Mouse (Mus musculus) NIH3T3 (cell line): ENCODE measurements around the gene Itga11.
"Not testable (repeated sequence)": the region's sequence is repeated elsewhere in the genome, so short reads cannot be mapped to it uniquely, and the experiment has no call there.

Experiments used
- DNase-seq: peaks from one replicate; pipeline ENCODE4 v3.0.0-alpha.2; 2012; ENCODE audit warnings: low read depth

Itga11 gene

DNA sequence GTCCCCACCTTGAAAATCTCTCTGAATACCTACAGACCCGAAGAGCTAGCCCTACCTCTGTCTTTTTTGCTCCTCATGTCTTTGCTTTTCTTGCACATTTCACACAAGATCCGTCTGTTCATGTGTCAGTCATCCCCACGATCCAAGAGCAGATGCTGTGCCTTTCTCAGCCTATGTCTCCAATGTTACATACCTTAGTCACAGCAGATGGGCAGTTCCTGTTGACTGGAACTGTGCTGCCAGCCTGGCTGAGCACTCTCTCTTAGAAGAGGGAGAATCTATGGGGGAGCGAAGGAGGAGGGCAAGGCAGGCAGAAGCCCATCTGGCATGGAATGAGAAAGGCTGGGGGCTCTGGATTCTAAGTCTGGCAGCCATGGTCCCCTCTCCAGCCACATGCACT lies 87.7 kb downstream of the Itga11 start:
- DNase-seq: no peak

DNA sequence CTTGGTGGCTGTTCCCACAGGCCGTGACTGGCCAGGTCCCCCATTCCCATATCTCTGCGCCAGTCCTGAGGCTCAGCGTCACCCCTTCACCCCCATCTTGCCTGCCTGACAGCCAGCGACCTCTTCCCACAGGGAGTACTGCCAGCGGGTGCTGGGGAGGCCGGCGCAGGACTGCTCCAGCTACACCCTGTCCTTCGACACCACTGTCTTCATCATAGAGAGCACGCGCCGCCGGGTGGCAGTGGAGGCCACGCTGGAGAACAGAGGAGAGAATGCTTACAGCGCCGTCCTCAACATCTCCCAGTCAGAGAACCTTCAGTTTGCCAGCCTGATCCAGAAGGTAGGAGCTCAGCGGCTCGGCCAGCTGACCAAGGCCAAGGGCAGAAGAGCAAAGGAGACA lies 89.8 kb downstream of the Itga11 start:
- no peak for DNase-seq

DNA sequence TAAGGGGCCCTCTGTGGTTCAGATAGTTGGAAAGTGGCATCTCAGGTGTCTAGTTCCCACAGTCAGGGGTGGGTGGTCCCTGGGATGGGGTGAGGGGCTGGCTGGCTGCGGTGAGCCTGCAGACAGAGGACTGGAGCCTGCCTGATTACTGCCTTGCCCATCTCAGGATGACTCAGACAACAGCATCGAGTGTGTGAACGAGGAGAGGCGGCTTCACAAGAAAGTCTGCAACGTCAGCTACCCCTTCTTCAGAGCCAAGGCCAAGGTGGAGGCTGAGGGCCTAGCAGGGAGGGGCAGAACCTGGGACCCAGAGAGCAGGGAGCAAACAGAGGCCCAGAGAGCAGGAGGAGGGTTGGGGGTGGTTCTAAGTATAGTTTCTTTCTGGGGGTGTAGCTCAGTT lies 90.7 kb downstream of the Itga11 start:
- no peak for DNase-seq

DNA sequence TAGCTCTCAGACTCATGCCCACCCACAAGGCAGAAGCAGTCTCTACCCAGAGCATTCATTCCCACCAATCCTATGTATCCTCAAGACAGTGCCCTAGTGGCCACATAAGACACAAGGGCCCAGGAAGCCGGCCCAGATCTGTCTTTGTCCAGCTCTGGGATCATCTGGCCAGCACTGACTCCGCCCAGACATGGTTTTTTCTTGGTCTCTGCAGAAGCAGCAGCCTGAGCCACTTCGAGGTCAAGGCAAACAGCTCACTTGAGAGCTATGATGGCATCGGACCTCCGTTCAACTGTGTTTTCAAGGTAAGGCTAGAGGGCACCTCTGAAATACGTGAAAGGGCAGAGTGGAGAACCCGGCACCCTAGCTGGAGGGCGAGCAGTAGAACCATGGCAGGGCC lies 95.1 kb downstream of the Itga11 start:
- no peak for DNase-seq

DNA sequence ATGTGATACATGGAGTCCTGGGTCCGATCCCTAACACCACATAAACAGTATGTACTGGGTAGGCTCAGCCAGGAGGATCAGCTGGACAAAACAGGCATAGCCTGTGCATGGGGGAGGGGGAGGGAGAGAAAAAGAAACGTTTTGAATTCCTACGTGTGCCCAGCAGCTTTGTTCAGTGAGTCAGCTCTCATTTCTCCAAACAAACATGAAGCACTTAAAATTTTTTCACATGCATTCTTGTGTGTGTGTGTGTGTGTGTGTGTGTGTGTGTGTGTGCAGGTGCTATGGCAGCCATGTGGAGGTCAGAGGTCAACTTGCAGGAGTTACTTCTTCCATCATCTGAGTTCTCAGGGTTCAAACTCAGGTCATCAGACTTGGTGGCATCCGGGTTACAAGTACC lies 97.8 kb downstream of the Itga11 start:
- peak; percentile 67 for DNase-seq

DNA sequence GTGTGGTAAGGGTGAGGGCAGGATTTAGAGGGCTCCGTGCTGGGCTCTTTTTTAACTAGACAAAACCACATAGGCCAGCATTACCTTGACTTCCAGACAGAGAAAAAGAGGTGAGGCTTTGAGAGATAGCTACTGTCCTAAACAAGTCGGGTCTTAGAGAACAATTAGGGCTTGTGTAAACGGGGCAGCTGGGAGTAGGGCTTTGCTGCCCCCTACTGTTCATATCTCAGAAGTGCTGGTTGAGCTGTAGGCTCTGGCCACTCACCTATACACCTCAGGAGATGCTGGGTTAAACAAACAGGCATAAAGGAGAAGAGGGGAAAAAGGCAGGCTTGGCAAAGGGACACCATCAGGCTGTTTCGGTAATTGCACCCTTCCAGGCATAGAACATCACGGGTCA lies 99.8 kb downstream of the Itga11 start:
- peak; percentile 86 for DNase-seq

DNA sequence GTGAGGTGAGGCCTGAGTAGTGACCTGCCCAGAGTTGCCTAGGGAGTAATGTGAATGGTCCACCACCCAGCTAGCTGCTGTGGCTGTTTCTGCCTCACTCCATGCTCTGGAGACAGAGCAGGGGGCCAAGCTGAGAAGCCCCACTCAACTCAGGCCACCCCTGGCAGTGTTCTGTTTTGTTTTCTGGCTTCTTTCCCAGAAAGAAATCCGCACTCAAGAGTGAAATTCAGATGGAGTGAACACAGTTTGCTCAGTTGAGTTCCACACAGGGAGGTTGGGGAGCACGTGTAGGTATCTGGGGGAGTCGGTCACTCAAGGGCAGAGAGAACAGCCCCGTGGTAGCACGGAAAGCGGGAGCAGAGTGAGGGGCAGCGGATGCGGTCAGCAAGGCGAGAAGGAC lies 101.1 kb downstream of the Itga11 start:
- DNase-seq: no peak

DNA sequence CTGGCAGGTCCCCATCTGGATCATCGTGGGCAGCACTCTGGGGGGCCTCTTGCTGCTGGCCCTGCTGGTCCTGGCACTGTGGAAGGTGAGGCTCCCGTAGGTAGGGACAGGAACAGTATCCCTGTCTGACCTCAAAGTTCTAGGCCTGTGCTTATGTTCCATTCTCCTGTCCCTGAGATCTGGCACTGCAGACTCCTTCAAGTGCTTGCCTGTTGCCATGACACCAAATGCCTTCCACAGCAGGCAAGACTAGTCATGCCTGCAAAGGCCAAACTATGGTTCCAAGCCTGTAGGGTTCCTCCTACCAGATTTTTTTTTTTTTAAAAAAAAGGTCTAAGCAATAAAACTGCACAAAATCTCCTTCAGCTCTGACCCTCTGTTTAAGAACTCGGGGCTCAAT lies 104.3 kb downstream of the Itga11 start:
- DNase-seq: no peak

DNA sequence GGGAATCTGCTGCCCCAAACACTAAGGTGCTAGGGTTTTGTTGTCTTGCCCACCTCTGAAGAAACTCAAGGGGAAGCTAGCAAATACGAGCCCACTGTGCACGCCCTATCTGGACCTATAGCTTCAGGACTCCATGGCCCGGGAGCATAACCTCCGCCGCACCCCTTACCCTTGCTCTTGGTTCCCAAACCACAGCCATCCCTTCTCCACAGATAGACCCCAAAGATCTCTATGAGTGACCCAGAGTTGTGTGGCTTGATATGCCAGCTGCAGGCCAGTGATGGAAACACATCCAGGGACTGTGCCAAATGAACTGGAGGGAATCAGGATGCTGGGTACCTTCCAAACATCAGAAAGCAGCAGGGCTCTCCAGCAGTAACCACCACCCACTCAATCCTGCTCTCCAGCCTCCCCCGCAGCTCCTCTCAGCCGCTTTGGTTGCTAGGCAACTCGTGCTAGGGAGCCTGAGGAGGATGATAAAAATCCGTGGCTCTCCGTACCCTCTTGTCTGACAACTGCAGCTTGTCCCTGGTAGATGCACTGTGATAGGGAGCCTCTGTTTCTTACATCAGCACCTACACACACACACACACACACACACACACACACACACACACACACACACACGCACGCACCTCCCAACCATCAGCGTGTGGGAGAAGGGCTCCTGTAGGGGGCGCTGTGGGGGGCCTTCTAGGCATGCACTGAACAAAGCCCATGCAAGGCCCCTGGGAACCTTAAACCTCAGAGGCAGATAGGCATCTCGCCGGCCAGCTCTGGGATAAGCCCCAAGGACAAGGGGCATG lies 105.6 kb downstream of the Itga11 start:
- no peak for DNase-seq

DNA sequence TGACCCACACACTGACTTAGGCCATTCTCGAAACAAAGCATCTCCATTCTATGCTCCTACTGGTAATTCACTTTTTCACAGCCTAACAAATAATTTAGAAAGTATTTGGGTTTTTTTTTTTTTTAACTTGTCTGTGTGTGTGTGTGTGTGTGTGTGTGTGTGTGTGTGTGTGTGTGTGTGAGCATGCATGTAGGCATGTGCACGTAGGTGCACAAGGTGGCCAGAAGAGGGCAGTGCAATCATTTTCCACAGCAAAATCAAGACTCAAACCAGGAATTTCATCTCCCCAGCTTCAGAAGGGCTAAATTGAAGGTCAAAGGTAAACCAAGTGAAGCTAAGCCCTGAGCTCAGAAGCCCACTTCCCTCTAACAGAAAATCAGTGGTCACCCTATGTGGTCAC lies 106.6 kb downstream of the Itga11 start:
- DNase-seq: no peak

DNA sequence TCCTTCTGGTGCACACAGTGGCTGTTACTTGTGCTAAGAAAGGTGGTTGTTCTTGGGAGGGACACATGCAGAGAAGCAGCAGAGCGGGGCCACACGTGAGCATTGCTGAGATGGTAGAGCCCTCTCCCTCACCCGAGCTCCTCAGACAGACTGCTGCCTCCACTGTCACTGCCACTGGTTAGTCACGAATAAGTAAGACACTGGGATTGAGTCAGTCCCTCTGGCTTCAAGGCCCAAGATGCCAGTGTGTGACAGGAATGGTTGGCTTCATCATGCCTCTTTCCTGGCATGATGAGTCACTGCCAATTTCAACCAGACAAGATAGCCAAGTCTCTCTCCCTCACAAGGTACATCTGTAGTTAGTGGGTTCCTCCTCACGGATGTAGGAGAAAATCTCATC lies 109.1 kb downstream of the Itga11 start:
- no peak for DNase-seq

DNA sequence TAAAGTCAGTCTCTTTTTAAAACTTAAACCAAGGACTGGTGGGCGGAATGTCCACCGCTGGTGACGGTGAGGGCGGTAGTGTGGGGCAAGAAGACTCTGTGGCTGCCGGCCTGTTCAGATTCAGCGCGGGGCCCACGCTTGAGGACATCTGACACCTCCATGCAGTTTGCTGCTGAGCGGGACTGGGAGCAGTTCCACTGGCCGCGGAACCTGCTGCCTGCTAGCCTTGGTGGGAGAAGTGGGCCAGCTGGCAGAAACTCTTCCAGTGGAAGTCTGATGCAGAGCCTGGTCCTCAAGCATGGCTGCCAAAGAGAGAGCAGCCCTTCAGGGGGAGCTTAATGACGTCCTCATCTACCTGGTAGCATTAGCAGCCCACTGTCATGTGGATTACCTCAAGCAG lies 112.2 kb downstream of the Itga11 start:
- DNase-seq: no peak

DNA sequence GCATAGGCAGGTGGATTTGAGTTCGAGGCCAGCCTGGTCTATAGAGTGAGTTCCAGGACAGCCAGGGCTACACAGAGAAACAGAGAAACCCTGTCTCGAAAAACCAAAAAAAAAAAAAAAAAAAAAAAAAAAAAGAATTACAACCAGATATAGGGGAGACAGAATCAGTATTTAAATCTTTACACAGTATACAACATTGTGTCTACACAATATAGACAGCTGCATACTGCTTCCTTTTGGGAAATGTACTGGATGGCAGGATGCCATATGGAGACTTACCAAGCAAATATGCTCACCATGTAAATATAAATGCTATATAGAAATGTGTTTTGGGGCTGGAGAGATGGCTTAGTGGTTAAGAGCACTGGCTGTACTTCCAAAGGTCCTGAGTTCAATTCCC lies 121.6 kb downstream of the Itga11 start:
- DNase-seq: not testable (repeated sequence)

DNA sequence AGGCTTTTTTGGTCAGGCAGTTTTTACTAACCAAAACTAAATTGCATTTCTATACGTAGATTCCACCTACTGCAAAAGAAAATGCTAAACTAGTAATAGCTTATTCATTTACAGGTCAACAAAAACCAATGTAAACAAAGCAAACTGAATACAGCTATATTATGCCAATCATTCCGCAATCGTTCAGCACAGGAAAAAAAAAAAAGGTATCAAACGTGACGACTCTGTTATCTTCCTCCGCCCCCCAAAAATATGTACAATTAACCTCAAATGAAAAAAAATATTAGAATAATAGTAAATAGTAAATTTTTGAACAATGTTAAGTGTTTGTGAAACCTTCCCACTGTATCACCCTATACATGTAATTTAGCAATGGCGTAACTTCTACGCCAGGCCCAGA lies 132.5 kb downstream of the Itga11 start:
- DNase-seq: no peak

DNA sequence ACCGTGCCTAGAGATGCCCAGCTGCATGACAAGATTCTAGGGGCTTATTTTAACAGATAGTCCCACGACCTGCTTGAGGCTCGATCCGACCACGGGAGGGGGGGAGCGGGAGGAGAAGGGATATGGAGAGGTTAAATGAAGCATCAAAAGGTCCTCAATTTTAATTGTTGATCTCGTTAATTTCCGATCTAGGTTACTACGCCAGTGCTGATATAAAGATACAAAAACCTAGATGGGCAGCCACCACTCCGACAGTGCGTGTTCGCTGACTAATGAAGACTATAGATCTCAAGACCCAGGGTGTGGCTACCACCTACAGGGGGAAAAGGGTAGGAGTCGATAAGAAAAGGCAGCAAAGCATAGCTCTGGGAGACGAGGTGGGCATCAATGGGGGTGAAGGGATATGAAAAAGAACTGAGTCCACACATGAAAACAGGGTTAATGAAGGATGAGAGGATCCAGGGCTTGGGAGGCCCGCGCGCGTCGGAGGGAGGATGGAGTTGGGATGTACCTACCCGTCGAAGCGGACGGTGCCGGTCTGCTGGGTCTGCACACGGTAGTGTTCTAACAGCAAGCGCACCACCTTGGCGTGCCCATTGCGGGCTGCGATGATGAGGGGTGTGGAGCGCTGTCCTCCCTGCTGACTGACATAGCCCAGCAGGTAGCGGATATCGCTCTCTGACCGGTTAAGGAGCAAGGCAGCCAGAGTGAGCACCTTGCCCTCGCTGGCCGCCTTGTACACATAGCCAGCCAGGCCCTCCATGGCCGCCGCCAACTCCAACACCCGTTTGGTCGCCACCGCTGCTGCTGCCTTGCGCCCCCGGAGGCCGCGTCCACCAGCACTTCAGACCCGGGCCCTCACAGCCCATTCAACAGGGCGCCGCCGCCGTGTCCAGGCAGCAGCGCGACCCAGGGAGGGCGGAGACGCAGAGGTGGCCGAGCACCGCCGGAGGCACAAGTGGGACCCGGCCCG lies 133.2 kb downstream of the Itga11 start:
- DNase-seq: peak; percentile 66

DNA sequence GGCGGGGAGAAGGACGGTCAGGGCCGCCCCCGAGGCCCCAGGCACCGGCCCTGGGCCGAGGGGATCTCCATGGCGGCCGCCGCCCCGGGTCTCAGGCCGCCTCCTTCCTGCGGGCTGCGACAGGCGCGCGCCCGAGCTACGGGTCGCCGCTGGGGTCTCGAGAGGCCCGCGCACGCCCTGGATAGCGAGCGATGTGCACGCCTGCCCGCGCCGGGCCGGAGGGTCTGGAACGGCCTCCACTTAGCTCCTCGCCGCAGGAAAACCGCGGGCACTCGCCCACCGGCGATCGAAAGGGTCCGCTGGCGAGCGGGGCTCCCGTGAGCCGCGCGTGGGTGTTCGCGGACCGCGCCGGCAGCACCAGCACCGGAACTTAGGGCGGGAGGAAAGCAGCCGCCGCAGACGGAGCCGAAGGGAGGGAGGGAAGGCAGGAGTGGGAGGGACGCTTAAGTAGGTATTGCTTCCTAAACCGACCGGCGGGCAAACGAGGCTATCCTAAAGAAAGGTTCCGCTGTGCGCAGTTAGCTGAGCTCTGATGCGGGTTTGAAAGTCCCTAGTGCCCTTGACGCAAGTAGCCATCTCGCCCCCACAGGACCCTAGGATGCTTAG lies 134.0 kb downstream of the Itga11 start, which contains the start of gene Fem1b:
TSS of gene Fem1b (minus strand) at position 419 of the 606 bp plus-strand sequence.
- peak; percentile 92 for DNase-seq

DNA sequence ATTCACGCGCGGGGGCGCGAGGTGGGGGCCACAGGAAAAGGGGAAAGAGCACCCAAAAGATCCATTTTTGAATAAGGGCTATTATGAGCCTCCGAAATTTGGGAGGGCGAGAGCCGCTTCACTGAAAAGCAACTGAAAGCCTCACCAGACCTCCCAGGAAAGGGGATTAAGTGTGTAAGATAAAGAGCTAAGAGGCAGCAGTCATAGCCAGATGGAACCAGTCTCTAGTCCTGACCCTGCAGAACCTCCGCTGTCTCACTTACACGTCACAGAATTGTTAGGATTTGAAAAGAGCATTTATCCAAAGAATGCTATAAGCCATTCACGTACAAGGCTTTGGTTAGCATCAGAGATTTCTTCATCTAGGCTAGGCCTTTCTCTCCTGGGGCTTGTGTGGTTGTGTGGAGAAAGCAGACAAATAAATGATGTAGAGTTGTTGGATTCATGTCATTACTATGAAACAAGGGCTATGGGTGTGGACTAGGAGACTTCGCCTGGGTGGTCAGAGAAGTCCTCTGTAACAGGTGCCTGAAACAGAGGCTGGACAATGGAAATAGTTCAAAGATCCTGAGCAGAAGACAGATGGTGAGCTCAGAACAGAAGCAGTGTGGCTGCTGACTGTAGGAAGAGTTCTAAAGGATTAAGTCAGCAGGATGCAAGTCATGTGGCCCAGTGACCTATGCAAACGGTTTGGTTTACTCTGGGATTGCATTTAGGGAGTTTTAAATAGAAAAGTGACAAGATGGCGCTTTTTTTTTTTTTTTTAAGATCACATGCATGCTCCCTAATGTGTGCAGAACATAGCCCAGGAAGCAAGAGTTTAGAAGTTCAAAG lies 134.8 kb downstream of the Itga11 start:
- peak; percentile 37 for DNase-seq

DNA sequence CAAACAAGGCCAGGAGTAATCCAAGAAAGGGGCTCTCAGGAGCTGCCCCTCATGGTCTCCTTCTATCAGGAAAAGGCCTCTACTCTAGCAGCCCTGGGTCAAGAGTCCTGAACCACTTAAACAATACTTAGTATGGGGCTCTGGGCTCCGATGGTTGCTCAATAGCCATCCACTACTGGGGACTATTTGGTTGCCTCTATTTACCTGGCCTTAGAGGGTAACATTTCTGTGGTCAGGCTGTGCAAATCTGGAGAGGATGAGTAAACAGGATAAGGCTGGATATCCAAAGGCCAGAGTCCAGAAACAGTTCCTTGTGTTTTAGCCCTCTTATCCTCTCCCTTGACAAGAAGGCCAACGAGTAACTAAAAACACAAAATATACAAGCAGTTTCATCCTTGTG lies 137.1 kb downstream of the Itga11 start:
- DNase-seq: no peak

DNA sequence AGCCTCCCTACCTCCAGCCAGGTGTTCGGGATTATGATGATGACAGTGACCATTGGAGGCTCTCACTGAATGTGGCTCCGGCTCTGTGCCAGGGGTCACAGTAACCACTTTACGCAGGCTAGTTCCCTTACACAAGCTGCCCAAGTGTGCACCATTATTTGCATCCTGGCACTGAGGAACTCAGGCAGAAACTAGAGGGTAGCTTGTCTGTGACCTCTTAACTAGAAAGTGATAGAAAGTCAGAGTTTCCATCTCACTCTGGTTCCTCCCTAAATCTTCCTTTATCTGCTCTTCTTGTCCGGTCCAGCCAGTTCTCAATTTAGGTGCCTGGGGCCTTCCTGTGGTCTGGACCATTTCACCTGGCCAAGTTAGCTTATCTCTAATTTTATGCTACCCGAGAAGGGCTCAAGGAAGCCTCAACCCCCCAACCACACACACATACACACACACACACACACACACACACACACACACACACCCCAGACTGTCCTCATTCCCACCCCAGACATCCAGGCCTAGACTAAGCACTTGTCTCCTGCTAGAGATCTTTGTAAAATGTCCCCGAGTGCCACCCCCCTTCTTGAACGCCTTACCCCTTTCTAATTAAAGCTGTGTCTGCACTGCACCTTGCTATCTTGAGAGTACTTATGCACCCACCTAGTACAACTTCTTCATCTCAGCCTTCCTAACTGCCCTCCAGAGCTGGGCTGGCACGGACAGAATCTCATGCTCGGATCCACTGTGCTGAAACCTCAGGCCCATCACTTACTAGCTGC lies 138.9 kb downstream of the Itga11 start:
- no peak for DNase-seq

DNA sequence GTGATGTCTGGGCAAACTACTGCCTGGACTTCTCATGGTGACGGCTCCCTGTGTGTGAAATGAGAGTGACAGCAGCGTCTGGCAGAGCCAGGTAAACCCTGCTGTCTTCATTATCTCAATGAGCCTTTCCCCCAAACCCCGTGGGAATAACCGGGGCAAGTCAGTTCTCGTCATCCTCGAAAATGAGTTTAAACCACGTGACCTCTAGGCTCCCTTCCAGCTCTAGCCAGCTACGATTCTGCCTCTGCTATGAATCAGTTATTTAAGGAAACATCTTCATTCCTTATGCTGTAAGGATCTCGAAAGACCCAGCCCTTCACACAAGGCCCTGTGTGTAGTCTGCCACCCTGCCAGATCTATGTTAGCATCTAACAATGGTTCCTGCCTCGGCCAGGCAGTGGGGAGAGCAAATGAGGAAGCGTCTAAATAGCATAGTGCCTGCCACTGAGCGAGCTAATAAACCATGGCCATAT lies 139.5 kb downstream of the Itga11 start:
- peak; percentile 95 for DNase-seq
